Mouse (Mus musculus) liver, embryonic 14.5 days (tissue): ENCODE measurements around the gene Tmem151b.

ENCODE experiments used
- CTCF ChIP-seq: IDR thresholded peaks from 2 replicates; pipeline ENCODE4 v1.5.1; 2016; ENCODE audit warnings: antibody characterized with exemption, low read depth, control low read depth
- EP300 ChIP-seq: IDR thresholded peaks from 2 replicates; pipeline ENCODE4 v1.6.1; 2016; ENCODE audit warnings: antibody characterized with exemption, low read depth

GRCm38 (mm10) chr17:45515204-45515726 is 34.2 kb downstream of the Tmem151b start:
- no peak for TF ChIP-seq CTCF
- TF ChIP-seq EP300 = no peak
